Mouse (Mus musculus) MEL-GATA-1-ER (cell line): ENCODE data around the gene Col23a1.

Source experiments
- DNase-seq: peaks from one replicate; pipeline ENCODE4 v3.0.0-alpha.2; 2012; ENCODE audit warnings: low read depth; ENCODE audit errors: extremely low read depth

Col23a1 gene

DNA sequence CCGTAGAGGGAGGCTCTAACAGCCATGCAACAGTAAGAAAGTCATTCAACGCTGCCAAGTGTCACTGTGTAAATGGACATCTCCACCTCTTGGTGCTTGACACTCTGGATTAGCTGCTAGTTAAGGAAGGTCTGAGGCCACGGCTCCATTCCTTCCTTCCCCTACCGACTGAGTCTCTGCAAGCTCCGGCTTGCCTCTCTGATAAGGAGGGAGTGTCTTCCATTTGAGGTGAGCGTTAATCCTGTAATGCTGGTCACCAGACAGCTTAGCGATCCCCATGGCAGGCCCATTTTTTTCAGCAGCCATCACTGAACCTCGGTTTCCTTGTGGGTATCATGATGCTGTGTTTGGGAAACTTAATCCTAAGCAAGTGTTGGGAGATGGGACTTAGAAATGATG, 140.5 kb downstream of the Col23a1 start:
- no peak for DNase-seq

DNA sequence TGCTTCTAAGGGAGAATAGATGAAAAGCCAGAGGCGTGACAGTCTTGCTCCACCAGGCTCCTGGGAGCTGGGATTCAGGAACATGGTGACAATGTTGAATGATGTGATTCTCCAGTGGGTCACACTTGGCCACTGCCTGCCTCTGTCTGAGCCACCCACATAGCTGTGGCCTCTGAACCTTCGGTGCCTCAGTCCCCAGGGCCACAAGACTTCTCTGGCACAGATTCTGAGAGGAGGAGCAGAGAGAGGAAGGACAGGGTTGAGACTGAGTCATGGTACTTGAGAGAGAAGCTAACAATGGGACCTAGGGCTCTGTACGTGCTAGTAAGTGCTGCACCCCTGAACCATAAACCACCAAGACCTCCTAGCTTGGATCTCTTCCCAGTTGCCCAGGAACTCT, 141.6 kb downstream of the Col23a1 start:
- DNase-seq, result no peak

DNA sequence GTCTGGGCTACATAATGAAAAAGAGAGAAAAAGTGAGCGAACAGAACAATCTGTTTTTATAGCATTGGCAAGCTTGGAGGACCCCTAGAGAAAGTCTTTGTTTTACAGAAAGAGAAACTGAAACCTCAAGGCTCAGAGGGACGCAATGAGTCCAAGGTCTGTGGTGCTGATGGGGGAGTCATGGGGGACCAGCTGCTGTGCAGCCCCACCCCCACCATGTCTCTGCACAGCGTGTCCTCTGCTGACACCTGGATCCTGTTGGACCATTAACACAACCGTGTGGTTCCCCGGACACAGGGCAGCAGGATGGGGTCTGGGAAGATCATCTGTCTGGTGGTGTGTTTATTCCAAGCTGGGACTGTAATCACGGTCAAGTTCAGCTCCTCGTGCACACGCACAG, 142.2 kb downstream of the Col23a1 start:
- DNase-seq, result no peak

DNA sequence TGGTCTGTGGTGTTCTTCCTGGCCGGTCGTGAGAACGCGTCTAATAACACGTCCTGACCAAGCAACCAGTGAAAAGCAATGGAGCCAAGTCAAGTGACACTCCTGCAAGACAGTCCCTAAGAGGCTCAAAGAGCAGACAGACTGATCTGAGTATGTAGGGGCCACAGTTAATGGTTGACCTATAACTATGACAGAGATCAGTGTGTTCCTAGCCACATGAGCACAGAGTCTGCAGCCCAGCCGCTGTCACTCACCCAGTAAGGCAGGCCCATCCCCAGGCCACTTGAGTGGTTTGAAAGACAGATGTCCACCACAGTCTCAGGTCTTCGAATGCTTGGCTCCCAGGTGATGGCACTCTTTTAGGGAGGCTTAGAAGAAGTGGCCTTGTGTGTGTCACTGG, 152.3 kb downstream of the Col23a1 start:
- no peak for DNase-seq

DNA sequence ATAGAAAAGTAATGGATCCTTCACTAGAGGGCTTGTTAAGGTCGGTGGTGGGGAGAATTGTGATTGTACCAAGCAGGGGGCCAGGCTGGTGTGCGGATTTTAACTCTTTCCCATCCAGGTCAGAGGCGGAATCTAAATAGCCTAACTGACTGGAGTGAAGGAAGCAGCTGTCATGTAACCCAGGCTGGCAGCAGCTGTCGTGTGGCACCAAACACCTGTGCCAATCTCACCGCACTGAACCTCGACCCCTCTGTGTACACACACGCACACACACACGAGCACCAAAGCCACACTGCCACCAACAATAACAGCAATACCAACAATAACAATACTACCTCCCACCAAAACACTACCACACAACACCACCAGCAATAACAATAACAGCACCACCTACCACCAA, 152.9 kb downstream of the Col23a1 start:
- DNase-seq, result no peak

DNA sequence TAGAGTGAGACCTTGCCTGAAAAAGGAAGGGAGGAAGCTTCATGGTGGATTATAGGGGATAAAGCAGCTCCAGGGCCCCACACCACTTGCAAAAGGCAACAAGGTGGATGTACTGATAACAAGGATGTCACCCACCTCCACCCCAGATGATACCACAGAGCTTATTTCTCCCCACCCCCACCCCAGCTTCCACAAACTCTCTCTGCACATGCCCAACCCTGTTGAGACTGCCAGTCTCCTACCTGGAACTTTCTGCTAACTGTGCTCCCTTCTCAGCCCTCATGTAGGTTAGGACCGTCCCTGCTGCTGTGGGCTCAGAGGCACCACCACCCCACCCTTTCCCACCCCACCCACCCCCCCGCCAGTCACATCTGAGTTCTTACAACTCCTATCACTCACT, 154.1 kb downstream of the Col23a1 start:
- no peak for DNase-seq

DNA sequence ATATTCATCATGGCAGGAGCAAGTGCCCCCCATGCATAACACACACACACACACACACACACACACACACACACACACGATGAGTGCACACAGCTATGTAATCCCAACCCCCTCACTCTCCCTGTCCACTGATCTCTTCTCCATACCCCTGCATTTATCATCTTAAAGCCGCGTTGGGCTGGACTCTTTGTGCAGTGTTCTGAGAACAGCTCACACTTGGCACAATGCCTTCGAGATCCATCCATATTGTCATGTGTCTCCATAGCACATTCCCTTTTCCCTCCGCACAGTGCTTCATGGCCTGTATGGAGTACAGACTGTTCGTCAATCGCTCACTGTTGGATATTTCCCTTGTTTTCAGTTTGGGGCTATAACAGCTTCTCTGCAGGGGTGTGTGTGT, 154.9 kb downstream of the Col23a1 start:
- DNase-seq, result no peak

DNA sequence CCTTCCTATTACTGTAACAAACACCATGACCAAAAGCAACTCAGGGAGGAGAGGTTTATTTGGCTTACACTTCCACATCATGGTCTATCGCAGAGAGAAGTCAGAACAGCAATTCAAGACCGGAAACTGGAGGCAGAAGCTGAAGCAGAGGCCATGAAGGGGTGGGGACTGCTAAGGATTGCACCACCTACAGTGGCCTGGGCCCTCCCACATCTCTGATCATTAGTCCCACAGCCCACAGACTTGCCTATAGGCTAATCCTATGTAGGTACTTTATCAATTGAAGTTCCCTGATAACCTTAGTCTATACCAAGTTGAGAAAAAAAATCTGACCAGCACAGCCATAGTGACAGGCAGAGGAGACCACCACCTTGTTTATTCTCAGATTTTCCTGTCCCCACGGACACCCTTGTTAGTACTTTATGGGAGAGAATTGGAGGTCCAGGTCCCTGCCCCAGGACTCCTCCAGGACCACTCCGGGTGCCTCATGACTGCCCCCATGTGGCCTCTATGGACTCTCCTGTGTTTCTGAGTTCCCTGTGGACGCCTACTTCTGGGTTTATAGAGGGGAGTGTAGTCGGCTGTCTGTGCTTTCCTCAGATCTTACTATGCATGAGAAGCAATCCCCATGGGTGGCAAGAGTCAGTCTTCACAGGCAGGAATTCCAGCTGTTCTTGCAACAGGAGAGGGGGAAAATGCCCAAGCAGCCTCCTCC, 157.1 kb downstream of the Col23a1 start:
- DNase-seq, result no peak

DNA sequence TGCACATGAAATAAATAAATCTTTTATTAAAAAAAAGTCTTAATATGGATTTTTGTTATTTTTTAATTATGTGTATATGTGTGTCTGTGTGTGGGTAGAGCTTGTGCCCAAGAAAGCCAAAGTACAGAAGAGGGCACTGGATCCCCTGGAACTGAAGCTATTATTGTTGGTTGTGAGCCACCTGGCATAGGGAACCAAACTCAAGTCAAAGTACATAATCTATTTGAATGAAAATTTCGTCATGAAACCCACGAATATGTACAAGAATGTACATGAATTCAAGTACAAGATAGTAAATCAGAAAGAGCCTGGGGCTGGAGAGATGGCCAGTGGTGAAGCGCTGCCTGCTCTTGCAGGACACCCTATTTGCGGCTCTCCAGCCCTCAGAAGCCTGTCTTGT, 158.5 kb downstream of the Col23a1 start:
- no peak for DNase-seq

DNA sequence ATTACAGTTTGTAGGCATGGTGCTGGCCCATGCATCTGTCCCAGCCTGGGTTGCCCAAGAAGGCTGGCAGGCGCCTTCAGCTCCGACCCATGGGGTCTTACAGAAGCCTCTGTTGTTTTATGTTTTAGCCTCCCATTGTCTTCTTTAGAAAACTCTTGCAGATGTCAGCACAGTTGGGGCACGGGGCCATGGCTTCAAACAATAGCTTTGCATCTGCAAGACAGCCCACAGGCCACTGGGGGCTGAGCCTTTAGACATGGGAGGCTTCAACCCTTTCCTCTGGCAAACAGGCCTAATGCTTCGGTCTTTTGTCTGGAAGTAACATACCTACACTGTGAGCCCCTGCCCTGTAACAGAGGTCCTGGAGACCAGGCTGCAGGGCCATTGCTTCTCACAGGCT, 159.0 kb downstream of the Col23a1 start:
- DNase-seq, result no peak

DNA sequence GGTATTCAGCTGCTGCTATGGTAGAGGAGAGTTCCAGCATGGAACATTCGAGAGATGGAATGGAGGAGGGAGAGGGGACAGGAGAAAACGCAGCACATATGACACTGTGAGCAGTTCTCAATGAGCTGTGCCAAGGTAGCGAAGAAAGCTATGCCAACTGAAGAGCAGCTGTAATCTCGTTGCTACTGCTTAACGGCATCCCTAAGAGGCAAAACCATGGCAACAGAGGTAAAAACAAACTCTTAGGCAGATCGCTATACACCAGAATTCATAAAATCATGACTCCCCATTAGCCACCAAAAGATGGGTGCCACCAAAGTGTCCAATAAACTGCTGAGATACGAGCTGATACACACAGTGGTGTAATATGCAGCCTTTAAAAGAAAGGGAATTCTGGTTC, 160.2 kb downstream of the Col23a1 start:
- DNase-seq, result no peak

DNA sequence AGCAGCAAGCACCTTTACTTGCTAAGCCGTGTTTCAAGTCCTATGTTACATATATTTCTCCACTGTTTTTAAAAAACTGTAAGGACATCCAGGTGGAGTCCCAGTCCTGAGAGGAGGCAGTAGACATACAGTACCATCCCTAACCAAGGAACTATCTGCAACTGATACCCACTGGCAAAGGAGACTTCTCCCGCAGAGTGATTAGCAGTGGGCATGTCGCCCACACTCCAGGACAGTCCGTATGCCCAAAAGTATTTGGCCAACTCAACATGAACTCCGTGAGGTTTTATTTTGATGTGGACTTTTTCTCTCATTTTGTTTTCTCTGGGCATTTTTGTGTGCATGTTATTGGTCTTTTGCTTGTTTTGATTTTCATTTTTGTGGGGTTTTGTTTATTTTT, 161.6 kb downstream of the Col23a1 start:
- no peak for DNase-seq

DNA sequence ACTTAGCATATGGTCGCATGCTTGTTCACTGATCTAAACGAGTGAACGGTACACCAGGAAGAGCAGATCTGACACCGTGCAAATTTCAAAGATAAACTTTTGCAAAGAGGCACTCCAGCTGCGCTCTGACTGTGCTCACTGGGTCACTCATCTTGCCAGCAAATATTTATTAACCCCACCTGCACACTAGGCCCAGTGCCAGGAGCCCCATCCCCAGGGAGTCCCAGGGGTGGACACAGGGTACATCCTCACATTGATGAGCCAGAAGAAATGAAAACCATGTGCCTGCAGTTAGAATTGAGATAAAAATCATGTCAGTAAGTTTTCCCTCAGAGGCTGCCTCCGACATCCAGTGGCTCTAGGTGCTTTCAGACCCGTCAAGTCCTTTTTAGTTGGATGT, 162.2 kb downstream of the Col23a1 start:
- DNase-seq, result no peak

DNA sequence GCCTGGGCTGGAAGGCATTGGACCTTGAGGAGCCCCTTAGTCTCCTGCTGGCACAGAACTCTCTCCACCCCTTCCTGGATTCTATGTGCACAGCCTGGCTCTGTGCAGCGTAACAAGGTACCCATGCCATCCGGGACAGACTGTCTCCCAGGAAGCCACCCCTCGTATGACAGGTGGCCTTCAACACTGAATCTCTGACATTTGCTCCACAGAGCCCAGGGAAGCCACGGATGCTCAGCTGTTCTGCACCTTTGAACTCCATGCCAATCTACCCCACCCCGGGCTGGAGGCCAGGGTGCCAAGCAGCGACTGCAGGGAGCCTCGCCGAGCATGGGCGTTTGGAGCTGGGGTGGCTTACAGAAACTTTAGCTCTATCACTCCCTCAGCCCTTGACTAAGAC, 164.0 kb downstream of the Col23a1 start:
- no peak for DNase-seq

DNA sequence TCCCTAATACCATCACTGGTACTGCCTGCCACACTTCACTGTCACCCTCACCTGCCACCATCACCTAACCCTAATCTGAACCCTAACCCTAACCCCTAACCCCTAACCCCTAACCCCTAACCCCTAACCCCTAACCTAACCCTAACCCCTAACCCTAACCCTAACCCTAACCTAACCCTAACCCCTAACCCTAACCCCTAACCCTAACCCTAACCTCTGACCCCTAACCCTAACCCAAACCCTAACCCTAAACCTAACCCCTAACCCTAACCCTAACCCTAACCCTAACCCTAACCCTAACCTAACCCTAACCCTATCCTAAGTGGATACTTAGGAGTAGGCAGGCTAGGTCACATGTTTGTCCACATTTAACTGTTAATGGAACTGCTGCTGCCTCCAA, 165.8 kb downstream of the Col23a1 start:
- no peak for DNase-seq

DNA sequence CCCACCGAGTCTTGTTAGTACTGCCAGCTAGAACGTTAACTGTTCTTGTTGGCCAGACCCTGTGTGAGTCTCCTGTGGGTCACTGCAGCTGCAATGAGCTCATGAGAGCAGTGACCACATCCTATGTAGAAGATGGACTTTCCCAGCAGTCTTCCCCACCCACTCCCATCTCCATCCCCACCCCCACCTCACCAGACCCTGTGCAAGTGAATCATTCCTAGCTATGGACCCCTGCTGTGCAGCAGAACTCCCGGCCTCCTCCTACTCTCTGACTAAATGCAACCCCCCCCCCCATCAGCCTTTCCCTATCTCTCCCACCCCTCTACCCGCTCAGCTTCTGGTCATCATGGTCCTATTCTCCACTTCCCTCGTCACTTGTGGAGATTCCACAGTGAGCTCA, 167.9 kb downstream of the Col23a1 start:
- no peak for DNase-seq

DNA sequence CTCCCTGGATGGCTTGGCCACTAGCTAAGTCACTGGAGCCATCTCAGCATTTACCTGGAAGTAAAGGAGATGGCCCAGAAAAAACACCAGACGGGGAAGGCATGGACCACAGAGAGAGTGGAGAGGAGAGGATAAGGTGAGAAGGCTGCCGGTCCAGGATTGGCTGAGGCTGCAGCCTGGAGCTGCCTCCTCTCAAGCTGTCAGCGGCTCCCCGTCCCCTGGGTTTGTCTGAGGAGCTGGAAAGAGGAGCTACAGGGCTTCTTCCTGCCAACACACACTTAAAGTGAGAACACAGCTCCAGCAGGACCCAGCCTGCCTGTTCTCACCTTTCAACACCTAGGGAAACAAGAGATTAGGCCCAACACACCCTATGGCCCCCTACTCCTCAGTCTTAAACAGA, 168.9 kb downstream of the Col23a1 start:
- DNase-seq, result no peak

DNA sequence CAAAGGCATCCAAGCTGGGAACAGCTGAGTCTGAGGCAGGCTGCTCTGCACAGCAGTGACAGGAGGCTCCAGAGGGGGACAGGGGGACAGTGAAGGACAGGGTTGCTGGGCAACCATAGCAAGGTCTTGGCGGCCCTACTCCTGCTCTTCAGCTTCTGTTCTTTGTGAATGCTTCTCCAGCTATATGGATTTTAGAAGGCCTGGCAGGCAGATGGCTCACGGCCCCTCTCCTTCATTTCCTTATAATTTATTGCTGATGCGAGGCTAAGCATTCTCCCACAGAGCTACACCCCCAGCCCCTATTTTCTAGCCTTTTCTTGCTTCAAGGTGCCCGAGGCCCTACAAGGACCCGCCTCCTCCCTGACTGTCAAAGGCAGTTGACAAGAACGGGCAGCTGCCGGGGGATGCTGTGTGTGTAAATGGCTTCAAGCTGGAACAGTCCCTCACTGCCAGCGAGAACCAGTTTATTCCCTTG, 169.9 kb downstream of the Col23a1 start:
- no peak for DNase-seq

DNA sequence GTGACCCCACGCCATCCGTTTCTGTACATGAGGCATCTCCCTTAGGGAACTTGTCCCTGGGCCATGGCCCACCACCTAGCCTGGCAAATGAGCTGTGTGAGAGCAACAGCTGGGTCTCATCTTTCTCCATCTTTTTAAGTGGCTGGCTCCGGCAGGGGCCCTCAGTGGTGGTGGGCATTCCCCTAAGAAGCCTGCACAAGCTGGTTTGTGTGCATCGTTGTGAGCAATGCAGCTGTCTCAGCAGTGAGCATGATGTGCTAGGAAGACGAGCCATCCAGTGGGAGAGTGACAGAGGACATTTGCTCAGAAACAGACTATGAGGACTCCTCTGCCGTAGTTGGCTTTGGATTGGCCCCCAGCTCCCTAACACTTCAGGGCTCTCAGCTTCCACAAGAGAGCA, 179.0 kb downstream of the Col23a1 start:
- DNase-seq, result no peak

DNA sequence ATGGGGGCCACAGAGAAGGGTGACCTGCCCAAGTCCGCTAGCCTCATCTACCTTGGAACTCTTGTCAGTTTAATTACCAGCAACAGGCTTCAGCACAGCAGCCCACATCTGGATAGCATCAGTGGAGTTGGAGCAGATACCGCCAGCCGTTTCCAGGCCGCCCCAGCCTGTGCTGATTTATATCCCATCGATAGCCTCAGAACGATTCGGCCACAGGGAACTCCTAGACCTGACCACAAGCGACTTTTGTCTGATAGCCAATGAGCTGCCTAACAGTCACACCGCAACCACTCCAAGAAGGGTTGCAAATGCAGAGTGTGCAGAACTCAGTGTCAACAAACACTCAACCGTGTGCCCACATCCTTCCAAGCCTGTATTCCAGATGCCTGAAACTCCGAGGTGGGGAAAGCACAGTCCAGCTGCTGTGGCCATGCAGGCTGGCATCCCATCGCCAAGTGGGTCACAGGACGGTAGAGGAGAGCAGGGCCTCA, 179.7 kb downstream of the Col23a1 start:
- DNase-seq, result no peak

DNA sequence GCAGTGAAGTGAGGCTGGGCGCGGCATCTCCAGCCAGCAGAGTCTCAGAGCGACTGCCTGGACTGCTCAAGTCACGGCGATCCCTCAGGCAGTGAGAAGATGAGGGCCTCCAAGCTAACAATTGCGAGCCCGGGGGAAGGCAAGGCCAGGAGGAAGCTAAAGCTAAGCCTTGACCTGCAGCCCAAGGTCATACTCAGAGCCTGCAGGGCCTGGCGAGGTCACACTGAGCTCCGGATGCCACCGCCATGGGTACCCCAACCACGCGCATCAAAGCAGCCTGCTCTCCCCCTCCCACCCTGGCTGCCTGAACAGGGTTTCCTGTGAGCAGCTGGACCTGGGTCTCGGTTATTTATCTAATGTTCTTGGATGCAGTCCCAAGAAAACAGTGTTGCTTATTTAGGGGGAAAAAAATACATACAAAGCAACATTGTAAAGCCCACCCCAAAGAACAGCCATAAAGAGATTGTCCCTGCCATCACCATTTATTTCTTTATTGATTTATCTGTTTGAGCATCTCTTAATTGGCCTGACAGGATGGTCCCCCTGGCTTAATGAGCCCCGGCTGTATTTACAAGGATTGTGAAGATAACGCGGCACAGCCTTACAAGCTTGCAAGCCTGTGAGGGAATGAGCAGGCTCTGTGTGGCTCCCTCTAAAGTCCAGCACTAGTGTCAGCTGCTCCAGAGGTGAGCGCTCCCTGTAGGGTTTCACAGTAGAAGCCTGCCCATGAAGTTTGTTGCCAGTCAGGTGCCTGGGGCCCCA, 180.8 kb downstream of the Col23a1 start:
- DNase-seq, result no peak

DNA sequence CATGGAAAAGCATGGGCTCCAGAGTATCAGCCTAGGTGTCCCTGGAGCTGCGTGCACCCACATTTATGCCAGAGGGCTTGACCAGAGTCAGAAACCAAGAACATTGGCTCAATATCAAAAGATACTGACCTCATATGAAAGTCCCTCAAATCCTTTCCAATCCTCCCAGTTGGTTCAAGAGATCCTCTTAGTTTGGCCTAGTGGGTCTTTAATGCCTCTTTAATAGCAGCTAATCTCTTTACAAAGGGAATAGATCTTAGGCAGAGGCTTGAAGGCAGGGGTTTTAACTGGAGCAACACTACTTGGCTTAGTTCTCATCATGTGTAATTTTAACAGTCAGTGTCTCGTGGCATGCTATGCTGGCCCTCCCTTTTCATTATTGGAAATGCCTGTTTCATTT, 184.0 kb downstream of the Col23a1 start:
- no peak for DNase-seq

DNA sequence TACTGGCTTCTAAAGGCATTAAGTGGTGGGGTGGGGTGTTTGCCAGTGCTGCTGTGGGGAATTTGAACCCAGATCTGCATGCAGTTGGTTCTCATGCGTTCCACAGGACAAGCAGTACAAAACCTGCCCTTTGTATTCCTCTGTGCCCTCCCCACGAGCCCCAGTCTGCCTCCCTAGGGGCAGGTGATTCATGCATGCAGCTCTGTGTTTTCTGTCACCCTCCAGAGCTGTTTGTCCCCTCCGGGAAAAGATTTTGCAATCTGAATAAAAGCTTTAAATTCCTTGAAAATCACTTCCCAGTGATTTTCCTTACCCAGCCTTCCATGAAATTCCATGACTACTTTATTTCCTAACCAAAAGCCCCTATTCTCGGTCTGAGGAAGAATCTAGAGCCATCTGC, 186.8 kb downstream of the Col23a1 start:
- DNase-seq, result no peak
